Mouse (Mus musculus) C2C12 (cell line): Measurements from ENCODE around the gene Lsp1. TPM values are rescaled to one million over a fixed set of nuclear protein-coding genes. Genes with fewer than 3 reads are reported as not detected.

Experiments
- H3K27me3 ChIP-seq: one replicate; pipeline ENCODE4 v1.6.1; 2011; ENCODE audit not compliant: control insufficient read depth, insufficient read depth, insufficient read length
- H3K36me3 ChIP-seq: one replicate; pipeline ENCODE4 v1.6.1; 2011; ENCODE audit not compliant: control insufficient read depth, insufficient read depth
- H3K4me3 ChIP-seq: one replicate; pipeline ENCODE4 v1.5.1; 2011; ENCODE audit warnings: mild to moderate bottlenecking, control low read depth; ENCODE audit not compliant: poor library complexity, insufficient read depth, severe bottlenecking
- H3K79me2 ChIP-seq: one replicate; pipeline ENCODE4 v1.6.1; 2011; ENCODE audit not compliant: control insufficient read depth, insufficient read depth
- H3K79me3 ChIP-seq: one replicate; pipeline ENCODE4 v1.6.1; 2011; ENCODE audit warnings: low read depth, control low read depth
- H3ac ChIP-seq: one replicate; pipeline ENCODE3; 2011; ENCODE audit warnings: low read depth; ENCODE audit not compliant: control insufficient read depth, insufficient read length
- CEBPB ChIP-seq: IDR thresholded peaks from one replicate; pipeline ENCODE4 v1.6.1; 2011; ENCODE audit warnings: low read depth, mild to moderate bottlenecking, control low read depth, moderate library complexity
- CTCF ChIP-seq: IDR thresholded peaks from one replicate; pipeline ENCODE4 v1.5.1; 2011; ENCODE audit not compliant: control insufficient read depth, insufficient read depth, insufficient read length
- FOSL1 ChIP-seq: IDR thresholded peaks from one replicate; pipeline ENCODE4 v1.8.0; 2011; ENCODE audit warnings: mild to moderate bottlenecking, low read length; ENCODE audit not compliant: poor library complexity, insufficient read depth, severe bottlenecking
- MAX ChIP-seq: IDR thresholded peaks from one replicate; pipeline ENCODE4 v1.6.1; 2011; ENCODE audit warnings: mild to moderate bottlenecking, control low read depth
- MYOD1 ChIP-seq: IDR thresholded peaks from one replicate; pipeline ENCODE4 v1.6.1; 2011; ENCODE audit warnings: low read depth; ENCODE audit not compliant: control insufficient read depth, insufficient read length
- MYOG ChIP-seq: IDR thresholded peaks from one replicate; pipeline ENCODE4 v1.6.1; 2011; ENCODE audit not compliant: control insufficient read depth, insufficient read length; ENCODE audit errors: extremely low read depth
- USF1 ChIP-seq: IDR thresholded peaks from one replicate; pipeline ENCODE4 v1.6.1; 2011; ENCODE audit warnings: low read depth, mild to moderate bottlenecking, control low read depth, moderate library complexity
- polyA plus RNA-seq: library from polyadenylated mRNA; unstranded; fragments of >200 nt; fragmentation: generic; extraction: Trizol; gene quantifications from one replicate; pipeline ENCODE4 v1.2.1, GENCODE M21; 2012; ENCODE audit warnings: missing spikeins

The Lsp1 gene
- polyA plus RNA-seq, 1 experiment = 96.1 TPM

DNA sequence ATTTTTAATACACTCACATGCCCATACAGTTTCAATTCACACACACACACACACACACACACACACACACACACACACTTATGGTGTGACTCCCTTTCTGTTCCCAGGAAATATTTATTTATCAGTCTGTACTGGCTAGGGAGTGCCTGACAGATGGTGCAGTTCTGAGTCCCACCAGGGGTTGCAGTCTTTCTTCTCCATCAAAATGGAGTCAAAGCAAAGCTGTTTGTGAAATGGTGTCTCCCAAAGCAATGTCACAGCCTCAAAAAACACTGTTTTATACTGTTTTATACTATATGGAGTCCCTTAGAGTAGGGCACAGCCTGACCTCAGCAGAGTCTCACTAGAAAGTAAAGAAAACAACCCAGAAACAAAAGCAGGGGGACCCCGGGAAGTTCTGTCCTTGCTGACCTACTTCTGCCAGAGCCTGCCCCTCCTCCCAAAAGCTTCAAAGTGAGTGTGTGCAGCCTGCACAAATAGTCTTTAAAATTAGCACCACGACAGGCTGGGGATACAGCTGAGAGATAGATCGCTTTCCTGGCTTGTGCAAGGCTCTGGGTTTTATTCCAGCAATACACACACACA is 3.3 kb upstream of the Lsp1 start:
- Histone ChIP-seq H3K27me3 (no peaks in the 10 kb centered on the region), H3K79me2 (no peaks in the 10 kb centered on the region), H3ac (no peak overlapping the region), H3K79me3 (no peaks in the 10 kb centered on the region), H3K36me3 (no peaks in the 10 kb centered on the region), H3K4me3 (no peak overlapping the region)
- TF ChIP-seq MAX (no peak), CEBPB (no peak), FOSL1 (no peak)

DNA sequence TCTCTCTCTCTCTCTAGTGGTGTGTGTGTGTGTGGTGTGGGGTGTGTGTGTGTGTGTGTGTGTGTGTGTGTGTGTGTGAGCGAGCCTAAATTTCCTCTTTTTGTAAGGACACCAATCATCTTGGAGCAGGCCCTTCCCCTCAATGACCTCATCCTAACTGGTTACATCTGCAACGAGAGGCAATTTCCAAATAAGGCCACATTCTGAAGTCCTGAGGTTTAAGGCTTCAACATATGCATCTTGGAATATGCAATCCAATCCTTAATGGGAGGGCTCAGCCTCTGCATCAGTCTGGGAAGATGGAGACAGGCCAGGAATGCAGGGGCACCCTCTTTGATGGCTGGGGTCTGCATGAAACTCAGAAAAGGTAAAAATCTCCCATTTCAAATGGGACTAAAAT is 2.6 kb upstream of the Lsp1 start:
- H3K27me3 ChIP-seq = no peaks in the 10 kb centered on the region
- H3K36me3 ChIP-seq = no peaks in the 10 kb centered on the region
- H3ac ChIP-seq = no peak overlapping the region
- no peaks in the 10 kb centered on the region for H3K79me2 ChIP-seq
- no peak for TF ChIP-seq MYOG
- TF ChIP-seq CTCF = no peak
- peak; percentile 14 for TF ChIP-seq MAX
- no peak for TF ChIP-seq MYOD1
- peak; percentile 7 for TF ChIP-seq CEBPB
- no peaks in the 10 kb centered on the region for H3K79me3 ChIP-seq
- H3K4me3 ChIP-seq = no peak overlapping the region

DNA sequence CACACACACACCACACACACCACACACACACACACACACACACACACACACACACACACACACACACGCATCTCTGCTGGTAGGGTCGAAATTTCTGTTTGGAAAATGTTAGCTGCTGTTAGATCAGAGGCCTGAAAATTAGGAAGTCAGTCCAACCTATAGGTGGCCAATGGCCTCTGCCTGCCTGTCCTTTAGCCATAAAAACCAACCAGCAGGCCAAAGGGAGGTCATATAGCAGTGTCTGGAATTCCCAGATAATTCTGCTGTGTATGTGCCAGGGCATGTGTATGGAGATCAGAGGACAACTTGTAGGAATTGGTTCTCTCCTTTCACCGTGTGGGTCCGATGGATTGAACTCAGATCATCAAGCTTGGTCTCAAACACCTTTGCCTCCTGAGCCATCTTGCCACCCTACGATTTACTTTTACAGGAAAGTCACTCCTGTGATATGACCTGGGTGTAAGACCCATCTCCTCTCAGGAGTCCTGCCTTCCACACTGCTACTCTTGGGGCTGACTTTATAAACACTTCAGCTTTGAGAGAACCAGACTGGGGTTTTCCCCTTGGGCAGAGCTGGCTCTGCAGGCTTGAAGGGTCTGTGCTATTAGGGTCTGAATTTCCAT is 1.8 kb upstream of the Lsp1 start:
- Histone ChIP-seq H3K4me3 (no peak overlapping the region), H3K27me3 (no peaks in the 10 kb centered on the region), H3K79me3 (no peaks in the 10 kb centered on the region), H3ac (no peak overlapping the region), H3K79me2 (no peaks in the 10 kb centered on the region), H3K36me3 (no peaks in the 10 kb centered on the region)
- no peak for TF ChIP-seq CEBPB
- no peak for TF ChIP-seq CTCF
- TF ChIP-seq MAX = no peak
- TF ChIP-seq FOSL1 = no peak
- TF ChIP-seq USF1 = no peak
- no peak for TF ChIP-seq MYOD1
- TF ChIP-seq MYOG = no peak

DNA sequence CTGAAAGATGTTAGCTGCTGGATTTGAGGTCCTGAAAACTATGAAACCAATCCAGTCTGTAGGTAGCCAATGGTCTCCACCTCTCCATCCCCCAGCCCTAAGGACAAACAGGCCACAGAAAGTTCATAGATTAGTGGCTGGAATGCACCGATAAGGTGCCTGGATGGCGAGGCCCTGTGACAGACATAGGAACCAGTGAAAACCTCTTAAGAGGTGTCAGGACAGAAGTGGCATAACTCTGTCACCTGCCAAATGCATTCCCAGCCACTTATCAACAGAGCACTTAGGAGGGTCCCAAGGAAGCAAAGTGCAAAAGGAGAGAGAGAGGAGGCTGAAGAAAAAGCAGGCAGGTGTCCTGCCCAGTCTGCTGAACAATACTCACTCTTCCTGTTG is 1.3 kb upstream of the Lsp1 start:
- Histone ChIP-seq H3K36me3 (no peaks in the 10 kb centered on the region), H3K79me3 (no peaks in the 10 kb centered on the region), H3K27me3 (no peaks in the 10 kb centered on the region), H3K4me3 (no peak overlapping the region), H3K79me2 (no peaks in the 10 kb centered on the region), H3ac (no peak overlapping the region)
- TF ChIP-seq USF1 = no peak
- no peak for TF ChIP-seq MYOD1
- no peak for TF ChIP-seq MYOG
- TF ChIP-seq MAX = no peak
- TF ChIP-seq FOSL1 = no peak
- no peak for TF ChIP-seq CEBPB
- no peak for TF ChIP-seq CTCF

DNA sequence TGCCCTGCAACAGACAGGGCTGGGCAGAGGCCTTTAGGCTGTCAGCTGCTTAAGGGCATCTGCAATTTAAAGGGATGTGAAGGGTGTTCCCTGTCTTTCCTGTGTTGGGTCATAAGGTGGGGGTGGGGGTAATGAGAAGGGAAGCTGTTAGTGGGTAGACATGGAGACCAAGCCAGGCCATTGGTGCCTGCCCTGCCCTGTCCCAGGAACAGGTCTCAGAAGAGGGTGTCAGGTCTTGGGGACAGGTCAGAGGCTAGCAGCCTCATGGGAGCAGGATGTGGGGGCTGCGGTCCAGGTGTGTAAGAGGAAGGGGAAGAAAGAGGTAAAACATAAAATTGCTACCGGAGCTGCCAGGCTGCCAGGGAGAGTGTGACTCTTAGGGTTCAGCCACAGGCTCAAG is 837 bp downstream of the Lsp1 start:
- TF ChIP-seq MYOD1 (no peak), USF1 (no peak), CEBPB (no peak), MYOG (no peak), FOSL1 (no peak), MAX (no peak), CTCF (no peak)
- H3K79me2 ChIP-seq = no peaks in the 10 kb centered on the region
- H3ac ChIP-seq = no peak overlapping the region
- H3K36me3 ChIP-seq = no peaks in the 10 kb centered on the region
- no peaks in the 10 kb centered on the region for H3K27me3 ChIP-seq
- H3K4me3 ChIP-seq = no peak overlapping the region
- no peaks in the 10 kb centered on the region for H3K79me3 ChIP-seq

DNA sequence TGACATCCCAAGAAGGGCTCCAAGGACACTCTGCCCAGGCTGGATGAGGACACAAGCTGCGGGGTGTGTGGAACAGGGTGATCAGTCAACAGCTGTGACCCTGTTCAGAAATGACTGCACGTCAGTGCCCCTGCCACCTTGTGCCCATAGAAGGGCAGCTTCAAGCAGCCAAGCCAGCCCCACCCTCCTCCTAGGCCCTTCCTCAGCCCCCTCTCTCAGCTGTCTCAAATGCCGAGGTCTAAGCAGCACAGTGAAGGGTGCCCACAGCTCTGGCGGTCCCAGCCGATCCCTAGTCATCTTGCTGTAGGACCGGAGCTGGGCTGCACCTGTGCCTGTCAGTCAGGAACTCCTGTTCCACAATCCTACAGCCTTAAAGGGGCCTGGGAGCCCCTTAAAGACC is 1.6 kb downstream of the Lsp1 start:
- no peaks in the 10 kb centered on the region for H3K27me3 ChIP-seq
- H3K4me3 ChIP-seq = no peak overlapping the region
- no peaks in the 10 kb centered on the region for H3K36me3 ChIP-seq
- no peaks in the 10 kb centered on the region for H3K79me2 ChIP-seq
- H3ac ChIP-seq = no peak overlapping the region
- no peaks in the 10 kb centered on the region for H3K79me3 ChIP-seq
- no peak for TF ChIP-seq MYOG
- TF ChIP-seq USF1 = no peak
- no peak for TF ChIP-seq MAX
- no peak for TF ChIP-seq FOSL1
- TF ChIP-seq MYOD1 = peak; percentile 89
